Mouse (Mus musculus): ENCODE data around the gene Slc17a8. TPM values are rescaled to one million over a fixed set of nuclear protein-coding genes. Genes with fewer than 3 reads are reported as not detected.
A peak's percentile ranks its signal among the peaks of the same experiment; 100 is the strongest.
"Not testable (repeated sequence)": the region's sequence is repeated elsewhere in the genome, so short reads cannot be mapped to it uniquely, and the experiment has no call there.

Gene Slc17a8
- 0.12 and 0.19 TPM in 2 replicates for polyA plus RNA-seq (2012; rRNA removed)

GRCm38 (mm10) chr10:89621129-89621528 lies at the start of gene Slc17a8:
Slc17a8 (minus strand) TSS chr10:89621253.
- DNase-seq (ENCODE audit: low read depth) = no peak

DNA sequence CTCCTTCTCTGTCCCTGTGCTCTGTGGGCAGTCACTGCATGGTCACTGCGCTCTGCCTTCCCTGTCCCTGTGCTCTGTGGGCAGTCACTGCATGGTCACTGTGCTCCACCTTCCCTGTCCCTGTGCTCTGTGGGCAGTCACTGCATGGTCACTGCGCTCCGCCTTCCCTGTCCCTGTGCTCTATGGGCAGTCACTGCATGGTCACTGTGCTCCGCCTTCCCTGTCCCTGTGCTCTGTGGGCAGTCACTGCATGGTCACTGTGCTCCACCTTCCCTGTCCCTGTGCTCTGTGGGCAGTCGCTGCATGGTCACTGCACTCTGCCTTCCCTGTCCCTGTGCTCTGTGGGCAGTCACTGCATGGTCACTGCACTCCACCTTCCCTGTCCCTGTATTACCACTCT lies 49.3 kb upstream of the Slc17a8 start:
- DNase-seq (ENCODE audit: low read depth) = not testable (repeated sequence)

DNA sequence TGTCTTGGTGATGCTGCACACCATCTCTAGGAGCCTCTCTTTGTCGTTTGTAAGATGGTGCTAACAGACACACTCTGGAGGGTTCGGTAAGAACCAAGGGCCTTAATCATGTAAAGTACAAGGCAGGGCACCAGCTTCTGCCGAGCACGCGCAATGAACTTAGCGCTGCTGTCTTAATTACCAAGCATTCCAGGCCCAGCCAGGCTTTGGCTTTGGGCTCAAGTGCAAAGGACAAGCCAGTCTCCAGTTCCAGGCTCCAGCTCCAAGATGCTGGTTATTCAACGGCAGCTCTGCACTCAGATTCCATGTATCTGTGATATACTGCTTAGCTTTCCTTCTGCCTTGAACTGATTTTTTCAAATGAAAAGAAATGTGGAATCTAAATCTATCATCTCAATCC lies 46.5 kb upstream of the Slc17a8 start:
- DNase-seq (ENCODE audit: low read depth) = no peak

GRCm38 (mm10) chr10:89665679-89666078 lies 44.6 kb upstream of the Slc17a8 start:
- DNase-seq (ENCODE audit: low read depth) = no peak

- DNase-seq (ENCODE audit: low read depth) = no peak
Observed at GRCm38 (mm10) chr10:89664977-89665645, 44.1 kb upstream of the Slc17a8 start.

DNA sequence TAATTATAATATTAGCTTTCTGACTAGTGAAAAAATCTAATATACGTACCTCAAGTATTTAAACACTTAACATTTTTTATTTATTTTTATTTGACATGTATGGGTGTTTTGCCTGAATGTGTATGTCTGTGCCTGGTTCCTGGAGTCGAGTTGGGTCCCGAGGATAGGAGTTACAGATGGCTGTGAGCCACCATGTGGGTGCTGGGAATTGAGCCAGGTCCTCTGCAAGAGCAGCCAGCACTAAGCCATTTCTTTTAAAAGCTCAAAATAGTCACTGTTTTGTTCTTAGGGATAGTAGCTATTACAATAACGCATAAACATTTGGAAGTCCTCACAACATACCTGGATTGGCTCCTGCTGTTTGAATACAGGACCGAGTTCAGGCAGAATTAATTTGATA lies 35.3 kb upstream of the Slc17a8 start:
- no peak for DNase-seq (ENCODE audit: low read depth)

GRCm38 (mm10) chr10:89652912-89653311 lies 31.9 kb upstream of the Slc17a8 start:
- no peak for DNase-seq (ENCODE audit: low read depth)

DNA sequence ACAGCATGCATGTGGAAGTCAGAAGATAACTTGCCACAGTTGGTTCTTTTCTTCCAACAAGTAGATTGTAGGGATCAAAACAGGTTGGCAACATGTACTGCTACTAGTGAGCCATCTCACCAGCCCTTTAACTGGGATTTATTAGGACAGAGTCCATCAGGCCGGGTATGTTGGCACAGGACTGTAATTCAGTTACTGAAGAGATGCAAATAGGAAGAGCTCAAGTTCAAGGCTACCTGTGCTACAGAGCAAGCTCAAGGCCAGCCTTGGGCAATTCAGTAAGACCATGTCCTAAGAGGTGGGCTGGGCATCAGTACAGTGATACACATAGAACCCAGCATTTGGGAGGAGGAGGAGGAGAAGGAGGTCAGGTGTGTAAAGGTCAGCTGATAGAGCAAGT lies 30.6 kb upstream of the Slc17a8 start:
- DNase-seq (ENCODE audit: low read depth) = no peak

DNA sequence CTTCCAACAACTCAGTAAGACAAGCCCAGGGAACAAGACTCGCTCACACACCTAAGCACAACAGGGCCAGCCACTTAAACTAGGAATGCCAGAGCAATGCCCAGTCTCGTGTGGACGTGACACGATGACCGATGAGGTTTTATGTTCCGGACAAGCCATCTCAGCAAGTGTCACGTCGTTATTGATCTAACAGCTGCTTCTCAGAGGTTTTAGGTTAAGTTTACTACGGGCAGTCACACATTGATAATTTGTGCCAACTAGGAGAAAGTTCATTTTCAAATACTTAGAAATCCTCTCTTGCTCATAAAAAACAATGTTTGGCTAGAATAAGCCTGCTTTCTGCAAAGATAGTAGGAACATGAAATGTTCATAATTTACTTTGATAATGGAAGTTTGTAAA lies 25.9 kb upstream of the Slc17a8 start:
- no peak for DNase-seq (ENCODE audit: low read depth)

- no peak for DNase-seq (ENCODE audit: low read depth)
Observed at GRCm38 (mm10) chr10:89637001-89637400, 15.9 kb upstream of the Slc17a8 start.

DNA sequence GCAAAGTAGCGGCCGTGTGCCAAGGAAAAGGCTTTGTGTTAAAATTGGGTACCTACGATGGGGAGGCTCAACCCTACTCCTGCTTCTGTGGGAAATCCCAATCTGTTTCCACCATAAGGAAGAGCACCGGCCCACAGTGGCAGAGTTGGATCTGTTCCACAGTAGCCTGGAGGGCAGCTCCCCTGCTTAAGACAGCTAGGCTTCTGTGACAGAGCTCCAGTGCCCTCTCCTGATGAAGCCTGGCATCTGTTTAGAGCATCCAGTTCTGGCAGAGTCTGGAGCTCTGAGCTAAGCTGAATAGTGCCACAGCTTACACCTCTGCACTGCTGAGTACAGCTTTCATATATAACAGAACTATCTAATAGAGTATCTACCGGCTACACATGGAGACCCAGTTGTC lies 14.0 kb upstream of the Slc17a8 start:
- DNase-seq (ENCODE audit: low read depth) = no peak

DNA sequence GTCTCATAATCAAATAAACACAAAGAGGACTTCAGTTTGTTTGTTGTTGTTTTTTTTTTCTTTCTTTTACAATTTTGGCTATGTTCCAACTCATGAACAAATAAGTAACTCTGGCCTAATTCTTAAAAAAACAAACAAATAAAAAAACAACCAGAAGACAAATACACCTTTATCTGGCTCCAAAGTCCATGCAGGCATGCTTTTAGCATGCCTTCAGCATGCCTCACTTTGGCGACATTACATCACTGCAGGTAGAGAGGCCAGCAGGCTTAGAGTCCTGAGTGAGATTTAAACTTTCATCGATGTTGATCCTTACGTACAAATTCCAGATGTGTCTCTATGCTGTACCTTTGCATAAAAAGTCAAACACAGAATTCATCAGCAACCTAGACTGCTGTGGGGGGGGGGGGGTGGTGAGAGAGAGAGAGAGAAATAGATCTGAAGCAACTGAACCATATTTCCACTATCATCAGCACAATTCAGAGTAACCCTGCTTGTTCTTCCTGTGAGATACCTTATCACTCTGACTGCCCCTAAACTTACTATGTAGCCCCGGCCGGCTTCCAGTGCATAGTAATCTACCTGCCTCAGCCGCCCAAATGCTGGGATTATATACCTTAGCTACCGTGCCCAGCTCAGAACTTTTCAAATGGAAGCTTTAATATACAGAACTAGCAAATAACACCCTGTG lies 12.8 kb upstream of the Slc17a8 start:
- DNase-seq (ENCODE audit: low read depth) = no peak

- DNase-seq (ENCODE audit: low read depth) = peak; percentile 81
Observed at GRCm38 (mm10) chr10:89633121-89633520, 12.1 kb upstream of the Slc17a8 start.

DNA sequence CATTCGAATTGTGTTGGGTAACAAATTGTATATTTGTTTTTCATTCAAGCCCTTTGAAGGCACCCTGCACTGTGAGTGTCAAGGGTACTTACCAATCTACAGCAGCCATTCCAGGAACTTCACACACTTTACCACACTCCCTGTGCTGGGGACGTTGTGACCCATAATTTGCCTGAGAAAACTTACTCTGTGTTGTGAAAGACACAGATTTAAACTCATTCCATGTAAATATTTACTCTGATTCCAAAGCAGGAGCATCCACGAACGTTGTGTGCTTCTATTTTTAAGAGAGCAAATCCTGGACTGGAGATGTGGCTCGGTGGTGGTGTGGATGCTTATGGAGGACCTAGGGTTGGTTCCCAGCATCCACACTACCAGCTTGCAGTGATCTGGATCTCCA lies 10.8 kb upstream of the Slc17a8 start:
- no peak for DNase-seq (ENCODE audit: low read depth)

- no peak for DNase-seq (ENCODE audit: low read depth)
Observed at GRCm38 (mm10) chr10:89630564-89630963, 9.5 kb upstream of the Slc17a8 start.

DNA sequence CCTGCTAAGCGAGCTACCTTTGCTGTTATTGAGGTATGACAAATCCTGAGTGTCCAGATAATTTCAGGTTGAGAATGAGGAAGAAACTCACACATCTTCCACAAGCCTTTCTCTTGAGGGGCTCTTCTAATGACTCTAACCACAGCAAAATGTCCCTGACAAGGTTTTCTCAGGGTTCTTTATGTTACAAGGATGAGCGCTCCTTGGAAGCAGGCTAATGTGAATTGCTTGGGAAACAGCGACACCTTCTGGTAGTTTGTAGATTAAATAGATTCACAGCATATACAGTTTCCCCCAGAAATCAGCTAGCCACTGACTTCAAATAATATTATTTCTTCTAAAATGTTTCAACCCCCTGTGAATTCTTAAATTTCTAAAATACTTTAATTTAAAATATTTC lies 9.0 kb upstream of the Slc17a8 start:
- DNase-seq (ENCODE audit: low read depth) = no peak

GRCm38 (mm10) chr10:89626714-89627113 lies 5.7 kb upstream of the Slc17a8 start:
- DNase-seq (ENCODE audit: low read depth) = no peak

- no peak for DNase-seq (ENCODE audit: low read depth)
Observed at GRCm38 (mm10) chr10:89624196-89624595, 3.1 kb upstream of the Slc17a8 start.

DNA sequence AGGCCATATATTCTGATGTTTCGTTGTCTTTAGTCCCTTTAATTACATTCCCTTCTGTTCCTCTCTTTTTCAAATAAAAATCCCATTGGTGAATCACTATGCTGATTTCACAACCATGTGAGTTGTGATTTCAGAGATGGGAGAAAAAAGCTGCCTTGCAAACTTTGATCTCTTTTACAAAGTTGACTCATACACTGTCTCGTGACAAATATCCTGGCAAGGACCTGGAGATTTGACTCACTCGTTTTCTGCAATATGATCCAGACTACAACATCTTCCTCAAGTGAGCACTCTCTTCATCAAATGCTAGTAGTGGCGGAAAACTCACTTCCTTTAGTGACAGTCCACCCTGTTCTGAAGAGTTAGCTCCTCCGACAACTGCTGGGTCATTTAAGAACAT lies 21.7 kb downstream of the Slc17a8 start:
- DNase-seq (ENCODE audit: low read depth) = no peak

DNA sequence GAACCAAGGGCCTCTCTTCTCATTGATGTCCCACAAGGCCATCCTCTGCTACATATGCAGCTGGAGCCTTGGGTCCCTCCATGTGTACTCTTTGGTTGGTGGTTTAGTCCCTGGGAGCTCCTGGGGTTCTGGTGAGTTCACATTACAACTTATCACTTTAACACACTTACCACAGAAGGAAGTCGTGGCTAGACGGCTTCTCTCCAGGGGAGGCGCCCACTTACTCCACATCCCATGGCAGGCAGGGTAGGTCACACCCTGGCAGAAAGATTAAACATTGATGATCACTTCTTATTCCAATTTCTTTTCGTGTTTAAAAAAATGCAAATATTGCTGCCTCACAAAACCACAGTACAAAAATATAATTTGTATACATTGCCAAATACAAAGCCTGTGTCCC lies 23.8 kb downstream of the Slc17a8 start:
- DNase-seq (ENCODE audit: low read depth) = no peak

- no peak for DNase-seq (ENCODE audit: low read depth)
Observed at GRCm38 (mm10) chr10:89595935-89596334, 25.1 kb downstream of the Slc17a8 start.

DNA sequence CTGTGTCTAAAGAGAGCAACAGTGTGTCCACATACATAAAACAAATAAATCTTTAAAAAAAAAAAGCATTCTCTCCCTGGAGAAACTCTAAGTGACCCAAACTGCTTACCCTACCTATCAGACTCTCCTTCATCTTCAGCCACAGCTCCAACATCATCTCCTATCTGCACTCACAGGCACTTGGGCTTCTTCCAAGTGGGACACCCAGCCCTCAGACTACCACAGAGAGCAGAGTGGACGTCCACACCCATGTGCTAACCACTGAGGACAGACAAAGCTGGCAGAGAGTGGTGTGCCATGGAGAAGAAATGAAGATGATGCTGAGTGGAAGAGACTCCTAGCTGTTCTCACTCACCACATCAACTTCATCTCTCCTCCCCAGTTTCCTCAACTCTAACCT lies 25.5 kb downstream of the Slc17a8 start:
- DNase-seq (ENCODE audit: low read depth) = no peak

DNA sequence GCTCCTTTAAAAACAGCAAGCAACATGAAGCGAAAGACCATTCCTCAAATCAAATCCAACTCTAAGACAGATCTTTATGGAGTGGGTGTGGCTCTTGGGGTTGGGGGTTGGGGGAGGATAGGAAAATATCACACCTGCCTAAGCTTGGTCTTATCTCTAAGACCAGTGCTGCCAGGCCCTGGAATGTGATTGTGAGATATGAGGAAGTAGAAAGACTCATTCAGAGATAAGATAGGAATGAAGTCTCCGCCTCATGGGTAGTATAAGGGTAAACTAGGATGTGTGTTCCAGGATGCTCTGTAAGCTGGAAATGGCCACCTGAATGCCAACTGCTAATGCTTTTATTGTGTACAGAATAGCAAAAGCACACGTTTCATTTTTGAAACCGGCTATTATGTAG lies 26.7 kb downstream of the Slc17a8 start:
- no peak for DNase-seq (ENCODE audit: low read depth)

DNA sequence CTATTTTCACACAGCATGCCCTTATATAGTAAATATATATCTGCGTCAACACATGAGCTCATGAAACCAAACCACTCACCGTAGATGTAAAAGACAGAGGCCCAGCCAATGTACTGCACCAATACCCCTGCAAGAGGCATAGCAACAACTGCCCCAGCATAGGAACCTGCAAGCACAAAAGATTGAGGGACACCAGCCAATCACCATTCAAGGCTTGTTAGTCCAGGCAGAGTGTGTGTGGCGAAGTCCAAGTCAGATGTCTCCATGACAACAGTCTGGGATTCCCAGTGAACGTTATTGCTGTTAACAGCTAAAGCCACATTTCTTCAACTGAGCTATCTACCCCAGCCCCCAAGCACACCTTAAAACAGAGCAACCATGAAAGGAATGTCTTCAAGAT lies 28.3 kb downstream of the Slc17a8 start:
- DNase-seq (ENCODE audit: low read depth) = no peak
